Mouse (Mus musculus) bone marrow macrophage, adult 2 months (primary cell): Measurements from ENCODE around the gene Nsmce3. TPM values are rescaled to one million over a fixed set of nuclear protein-coding genes. Genes with fewer than 3 reads are reported as not detected.

ENCODE experiments used
- H3K27ac ChIP-seq: 2 replicates; pipeline ENCODE4 v1.5.1; 2012; ENCODE audit warnings: low read depth, low read length; ENCODE audit not compliant: insufficient read depth
- H3K4me1 ChIP-seq: 2 replicates; pipeline ENCODE4 v1.6.1; 2012; ENCODE audit warnings: low read length; ENCODE audit not compliant: control insufficient read depth, insufficient read depth
- H3K4me3 ChIP-seq: 2 replicates; pipeline ENCODE4 v1.5.1; 2012; ENCODE audit warnings: mild to moderate bottlenecking, low read length, moderate library complexity; ENCODE audit not compliant: insufficient read depth
- CTCF ChIP-seq: IDR thresholded peaks from 2 replicates; pipeline ENCODE4 v1.5.1; 2012; ENCODE audit warnings: low read depth, mild to moderate bottlenecking, low read length, moderate library complexity
- POLR2A ChIP-seq: IDR thresholded peaks from 2 replicates; pipeline ENCODE4 v1.6.1; 2012; ENCODE audit warnings: mild to moderate bottlenecking, low read depth, low read length, borderline replicate concordance
- polyA plus RNA-seq: library from polyadenylated mRNA; stranded (reverse); fragments of >200 nt; gene quantifications from 2 replicates; pipeline ENCODE4 v1.2.4, GENCODE M21; 2012; ENCODE audit not compliant: missing spikeins, insufficient read depth, insufficient read length

Nsmce3 gene
- polyA plus RNA-seq, 1 experiment: 6.2 TPM

GRCm38 (mm10) chr7:64869549-64870065 is 3.2 kb downstream of the Nsmce3 start:
- Histone ChIP-seq H3K27ac (no peak overlapping the region), H3K4me1 (peaks cover 8% of the 10 kb centered on the region), H3K4me3 (no peak overlapping the region)
- TF ChIP-seq POLR2A (no peak), CTCF (no peak)

- no peaks in the 10 kb centered on the region for H3K4me1 ChIP-seq
- no peak overlapping the region for H3K4me3 ChIP-seq
- TF ChIP-seq POLR2A (no peak), CTCF (no peak)
- no peak overlapping the region for H3K27ac ChIP-seq
Observed at GRCm38 (mm10) chr7:64863538-64863937, 9.3 kb downstream of the Nsmce3 start.

- H3K27ac ChIP-seq: no peak overlapping the region
- TF ChIP-seq CTCF (no peak), POLR2A (no peak)
- H3K4me3 ChIP-seq: no peak overlapping the region
- H3K4me1 ChIP-seq: no peaks in the 10 kb centered on the region
Observed at GRCm38 (mm10) chr7:64862978-64863377, 9.8 kb downstream of the Nsmce3 start.

GRCm38 (mm10) chr7:64856526-64857082 is 16.2 kb downstream of the Nsmce3 start:
- H3K27ac ChIP-seq: no peak overlapping the region
- H3K4me3 ChIP-seq: no peak overlapping the region
- TF ChIP-seq CTCF (no peak), POLR2A (no peak)
- H3K4me1 ChIP-seq: no peaks in the 10 kb centered on the region

GRCm38 (mm10) chr7:64855976-64856375 is 16.8 kb downstream of the Nsmce3 start:
- no peak overlapping the region for H3K4me3 ChIP-seq
- no peak for TF ChIP-seq POLR2A
- no peak for TF ChIP-seq CTCF
- no peaks in the 10 kb centered on the region for H3K4me1 ChIP-seq
- H3K27ac ChIP-seq: no peak overlapping the region

GRCm38 (mm10) chr7:64855389-64855927 is 17.3 kb downstream of the Nsmce3 start:
- Histone ChIP-seq H3K27ac (no peak overlapping the region), H3K4me3 (no peak overlapping the region), H3K4me1 (no peaks in the 10 kb centered on the region)
- TF ChIP-seq POLR2A: no peak
- no peak for TF ChIP-seq CTCF

- Histone ChIP-seq H3K4me3 (no peak overlapping the region), H3K4me1 (no peaks in the 10 kb centered on the region), H3K27ac (no peak overlapping the region)
- no peak for TF ChIP-seq POLR2A
- TF ChIP-seq CTCF: no peak
Observed at GRCm38 (mm10) chr7:64850791-64851190, 22.0 kb downstream of the Nsmce3 start.

GRCm38 (mm10) chr7:64847366-64847899 is 25.4 kb downstream of the Nsmce3 start:
- H3K4me1 ChIP-seq: no peaks in the 10 kb centered on the region
- TF ChIP-seq CTCF (no peak), POLR2A (no peak)
- no peak overlapping the region for H3K27ac ChIP-seq
- no peak overlapping the region for H3K4me3 ChIP-seq

GRCm38 (mm10) chr7:64846061-64846460 is 26.7 kb downstream of the Nsmce3 start:
- Histone ChIP-seq H3K4me1 (no peaks in the 10 kb centered on the region), H3K27ac (no peak overlapping the region), H3K4me3 (no peak overlapping the region)
- no peak for TF ChIP-seq CTCF
- no peak for TF ChIP-seq POLR2A

GRCm38 (mm10) chr7:64840946-64841659 is 31.7 kb downstream of the Nsmce3 start:
- no peaks in the 10 kb centered on the region for H3K4me1 ChIP-seq
- no peak overlapping the region for H3K4me3 ChIP-seq
- no peak overlapping the region for H3K27ac ChIP-seq
- no peak for TF ChIP-seq CTCF
- TF ChIP-seq POLR2A: no peak
